Mouse (Mus musculus): ENCODE measurements around the gene Gm29609. TPM values are rescaled to one million over a fixed set of nuclear protein-coding genes. Genes with fewer than 3 reads are reported as not detected.

The Gm29609 gene
- polyA plus RNA-seq, 1 experiment = 3.6 TPM

DNA sequence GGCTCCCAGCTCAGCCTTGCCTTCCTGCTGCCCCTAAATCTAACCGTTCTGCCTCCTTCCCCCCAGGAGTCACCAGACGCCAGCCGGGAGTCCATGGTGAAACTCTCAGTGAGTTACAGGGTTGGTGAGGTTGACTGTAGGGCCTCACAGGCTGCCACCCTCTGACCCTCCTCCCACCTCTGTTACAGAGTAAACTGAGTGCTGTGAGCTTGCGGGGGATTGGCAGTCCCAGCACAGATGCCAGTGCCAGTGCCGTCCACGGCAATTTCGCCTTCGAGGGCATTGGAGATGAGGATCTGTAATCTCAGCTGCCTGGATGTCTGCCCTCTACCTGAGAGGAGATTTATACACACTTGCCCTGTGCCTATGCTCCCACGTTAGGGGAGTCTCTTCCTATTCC lies 18.5 kb upstream of the Gm29609 start:
- no peak for DNase-seq (ENCODE audit: low read depth)

DNA sequence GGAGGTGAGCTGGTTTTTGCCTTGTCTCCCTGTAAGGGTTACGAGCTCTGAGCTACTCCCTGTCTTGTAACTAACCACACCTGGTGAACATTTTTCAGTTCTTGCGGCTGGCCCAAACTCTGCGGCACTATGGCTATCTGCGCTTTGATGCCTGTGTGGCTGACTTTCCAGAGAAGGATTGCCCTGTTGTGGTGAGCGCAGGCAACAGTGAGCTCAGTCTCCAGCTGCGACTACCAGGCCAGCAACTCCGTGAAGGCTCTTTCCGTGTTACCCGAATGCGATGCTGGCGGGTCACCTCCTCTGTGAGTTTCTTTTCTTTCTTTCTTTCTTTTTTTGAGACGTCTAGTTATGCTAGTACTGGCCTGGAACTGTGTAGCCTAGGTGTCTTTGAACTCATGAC lies 17.4 kb upstream of the Gm29609 start:
- no peak for DNase-seq (ENCODE audit: low read depth)

DNA sequence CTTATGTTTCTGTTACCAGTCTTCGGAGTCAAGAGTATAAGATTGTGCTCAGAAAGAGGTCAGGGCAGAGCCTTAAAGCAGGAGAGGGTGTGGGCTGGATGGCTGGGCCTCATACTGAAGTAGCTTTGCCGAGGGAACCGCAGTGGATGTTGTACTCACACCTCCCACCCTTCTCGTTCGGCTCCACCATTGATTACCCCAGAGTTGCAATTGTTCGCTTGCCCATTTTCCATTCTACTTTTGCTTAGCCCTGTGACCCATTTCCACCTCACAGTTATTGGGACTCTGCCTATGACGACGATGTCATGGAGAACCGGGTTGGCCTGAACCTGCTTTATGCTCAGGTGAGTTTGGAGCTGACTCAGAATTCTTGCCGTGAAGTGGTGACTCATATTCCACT lies 16.5 kb upstream of the Gm29609 start:
- DNase-seq (ENCODE audit: low read depth) = no peak

DNA sequence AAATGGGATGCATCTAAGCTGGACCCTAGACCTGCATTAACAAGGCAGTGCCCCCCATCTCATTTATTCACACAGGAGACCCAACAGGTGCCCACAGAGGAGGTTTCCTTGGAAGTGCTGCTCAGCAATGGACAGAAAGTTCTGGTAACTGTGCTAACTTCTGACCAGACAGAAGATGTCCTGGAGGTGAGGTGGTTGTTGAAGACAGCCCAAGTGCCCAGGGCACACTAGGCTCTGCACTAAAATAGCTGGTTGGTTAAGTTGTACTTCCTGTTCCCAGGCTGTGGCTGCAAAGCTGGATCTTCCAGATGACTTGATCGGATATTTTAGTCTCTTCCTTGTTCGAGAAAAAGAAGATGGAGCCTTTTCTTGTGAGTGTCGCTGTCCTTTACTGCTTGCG lies 16.0 kb upstream of the Gm29609 start:
- no peak for DNase-seq (ENCODE audit: low read depth)

DNA sequence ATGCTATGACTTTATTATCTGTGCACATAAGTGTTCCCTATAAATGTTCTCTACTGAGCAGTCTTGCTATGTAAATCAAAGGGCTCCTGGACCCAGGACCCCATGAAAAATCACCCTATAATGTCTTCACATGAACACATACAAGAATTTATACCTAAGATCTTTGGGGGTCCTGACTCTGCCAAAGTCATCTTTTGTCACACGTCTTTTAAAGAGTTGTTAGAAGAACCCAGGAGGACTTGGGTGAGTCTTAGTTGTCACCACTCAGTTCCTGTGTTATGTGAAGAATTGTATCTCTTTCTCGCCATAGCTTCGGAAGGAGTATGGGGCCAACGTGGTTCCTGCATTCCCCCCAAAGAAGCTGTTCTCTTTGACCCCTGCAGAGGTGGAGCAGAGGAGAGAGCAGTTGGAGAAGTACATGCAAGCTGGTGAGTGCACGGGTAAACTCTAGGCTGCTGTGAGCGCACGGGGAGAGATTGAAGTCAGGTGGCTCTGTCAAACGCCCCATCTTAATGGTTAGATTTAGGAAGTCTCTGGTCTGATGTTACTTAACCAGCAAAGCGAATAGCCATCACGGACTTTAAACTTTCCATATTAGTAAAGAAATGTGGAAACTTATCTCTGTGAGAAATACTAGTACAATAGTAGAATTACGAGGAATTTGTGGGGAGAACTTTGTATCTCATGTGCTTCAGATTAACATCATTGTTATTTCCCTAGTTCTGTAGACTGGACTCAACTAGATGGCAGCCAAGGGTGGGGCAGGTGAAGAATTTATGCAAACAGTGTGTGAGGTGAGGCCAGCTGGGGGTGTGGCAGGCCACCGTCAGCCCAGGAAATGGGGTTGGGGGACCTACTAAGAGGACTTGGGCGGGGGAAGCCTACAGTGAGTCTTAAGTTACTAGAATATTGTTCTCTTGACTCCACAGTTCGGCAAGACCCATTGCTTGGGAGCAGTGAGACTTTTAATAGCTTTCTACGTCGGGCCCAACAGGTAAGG lies 15.1 kb upstream of the Gm29609 start:
- DNase-seq (ENCODE audit: low read depth) = no peak

DNA sequence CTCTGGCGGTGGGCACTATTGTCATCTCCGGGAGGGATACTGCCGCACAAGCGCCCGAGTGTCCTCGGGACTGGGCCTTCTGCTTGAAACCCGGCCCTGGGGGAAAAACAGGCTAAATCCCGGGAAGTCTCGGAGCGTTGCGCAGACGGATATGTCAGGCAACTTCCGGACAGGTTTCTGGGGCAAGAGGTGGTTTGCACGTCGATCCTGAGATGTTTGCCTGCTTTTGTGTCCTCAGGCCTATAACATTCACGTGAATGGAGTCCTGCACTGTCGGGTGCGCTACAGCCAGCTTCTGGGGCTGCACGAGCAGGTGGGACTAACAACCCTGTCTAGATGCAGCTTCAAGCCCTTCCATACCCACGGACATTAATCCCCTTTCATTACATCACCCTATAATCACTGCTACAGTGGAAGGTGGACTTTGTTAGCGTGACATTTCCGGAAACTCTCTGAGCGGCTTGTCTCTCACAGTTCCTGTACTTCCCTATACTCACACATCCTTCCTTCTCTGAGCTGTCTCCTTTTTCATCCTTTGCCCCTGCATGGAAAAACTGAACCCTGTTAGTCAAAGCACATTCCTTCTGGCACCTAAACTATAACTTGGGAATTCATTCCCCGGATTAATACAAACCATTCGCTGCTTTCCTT lies 14.0 kb upstream of the Gm29609 start:
- DNase-seq (ENCODE audit: low read depth) = no peak

DNA sequence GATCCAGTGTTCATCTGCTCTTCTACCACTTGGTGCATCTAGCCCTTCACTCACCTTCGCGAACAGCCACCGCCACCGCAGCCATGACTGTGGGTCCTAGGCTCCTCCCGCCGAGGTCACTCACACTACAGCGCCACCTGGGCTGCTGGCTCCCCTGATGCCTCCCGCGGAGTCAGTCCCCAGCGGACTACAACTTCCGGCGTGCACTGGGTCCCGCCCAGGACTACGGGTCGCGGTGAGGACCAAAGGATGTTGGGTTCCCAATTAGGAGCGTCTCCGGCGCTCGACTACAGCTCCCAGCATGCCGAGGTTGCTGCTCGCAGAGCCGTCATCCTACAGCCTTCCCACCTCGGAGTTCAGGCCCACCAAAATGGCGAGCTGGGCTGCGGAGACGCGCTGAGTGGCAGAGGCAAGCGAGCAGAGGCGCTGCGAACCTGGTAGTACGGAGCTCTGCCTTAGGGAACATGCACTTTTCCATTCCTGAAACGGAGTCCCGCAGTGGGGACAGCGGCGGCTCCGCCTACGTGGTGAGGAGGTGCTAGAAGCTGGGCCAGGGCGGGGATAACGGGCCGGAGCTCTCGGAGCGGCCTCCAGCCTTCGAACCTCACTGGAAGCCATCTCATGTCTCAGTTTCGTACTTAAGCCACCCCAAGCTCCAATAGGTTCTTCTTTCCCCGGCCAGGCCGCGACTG lies 13.4 kb upstream of the Gm29609 start, which contains the start of the genes Snx17 and Eif2b4:
Snx17 (plus strand) TSS at position 289 of the 692 bp plus-strand sequence.
Eif2b4 (minus strand) TSS at position 492 of the 692 bp plus-strand sequence.
- DNase-seq (ENCODE audit: low read depth) = peak; percentile 92

DNA sequence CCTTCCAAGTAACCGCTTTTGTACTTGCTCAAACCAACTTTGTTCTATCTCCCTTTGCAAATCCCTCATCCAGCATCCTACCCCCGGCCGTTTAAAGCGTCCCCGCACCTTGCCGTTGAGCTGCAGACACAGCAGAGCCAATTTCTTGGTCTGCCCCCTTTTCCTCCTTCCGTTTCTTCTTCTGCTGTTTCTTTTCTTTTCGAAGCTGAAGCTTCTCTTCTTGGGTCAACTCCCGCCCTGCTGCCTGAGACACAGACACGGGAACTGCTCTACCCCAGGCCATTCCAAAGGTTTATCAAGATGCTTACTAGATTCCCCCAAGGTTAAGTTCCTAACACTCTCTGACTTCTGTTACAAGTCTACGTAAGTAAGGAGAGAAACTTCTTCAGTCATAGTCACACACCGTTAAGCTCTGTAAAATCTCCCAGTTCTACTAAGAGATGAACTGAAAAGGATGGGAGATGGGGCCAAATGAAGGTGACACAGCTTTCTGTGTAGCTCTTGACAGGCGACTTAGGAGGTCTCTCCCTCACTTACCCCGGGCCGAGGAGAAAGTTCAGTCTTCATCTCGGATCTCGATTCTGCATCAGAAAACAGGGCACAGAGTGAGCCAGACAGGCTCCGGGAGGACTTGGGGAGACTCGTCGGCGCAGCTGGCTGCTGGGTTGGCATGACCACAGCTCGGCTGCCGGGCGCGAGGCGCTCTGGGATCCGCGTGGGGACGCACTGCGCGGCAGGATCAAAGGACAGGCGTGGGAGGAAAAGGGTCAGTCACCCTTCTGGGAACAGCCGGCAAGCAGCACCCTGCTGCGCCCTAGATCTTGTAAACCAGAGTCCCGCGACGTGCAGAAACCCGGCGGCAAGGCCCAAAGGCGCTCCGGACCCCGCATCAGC lies 12.6 kb upstream of the Gm29609 start:
- DNase-seq (ENCODE audit: low read depth) = no peak

DNA sequence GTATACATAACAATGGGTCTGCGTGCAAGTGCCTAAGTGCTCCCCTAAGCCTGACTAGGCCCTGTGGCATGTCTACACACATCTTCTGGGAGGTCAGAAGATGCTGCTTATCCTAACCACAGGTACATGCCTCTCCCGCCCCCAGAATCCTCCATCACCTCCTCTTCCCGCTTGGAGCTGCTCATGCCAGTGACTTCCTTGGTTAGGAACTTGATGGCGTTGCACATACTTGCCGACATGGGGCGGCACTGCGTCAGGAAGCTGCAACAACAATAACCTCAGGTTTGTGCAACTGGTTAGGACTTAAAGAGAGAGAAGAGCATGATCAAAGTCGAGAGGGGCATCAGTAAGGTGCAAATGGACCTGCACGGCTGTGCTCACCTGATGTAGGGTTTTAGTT lies 10.5 kb upstream of the Gm29609 start:
- no peak for DNase-seq (ENCODE audit: low read depth)

DNA sequence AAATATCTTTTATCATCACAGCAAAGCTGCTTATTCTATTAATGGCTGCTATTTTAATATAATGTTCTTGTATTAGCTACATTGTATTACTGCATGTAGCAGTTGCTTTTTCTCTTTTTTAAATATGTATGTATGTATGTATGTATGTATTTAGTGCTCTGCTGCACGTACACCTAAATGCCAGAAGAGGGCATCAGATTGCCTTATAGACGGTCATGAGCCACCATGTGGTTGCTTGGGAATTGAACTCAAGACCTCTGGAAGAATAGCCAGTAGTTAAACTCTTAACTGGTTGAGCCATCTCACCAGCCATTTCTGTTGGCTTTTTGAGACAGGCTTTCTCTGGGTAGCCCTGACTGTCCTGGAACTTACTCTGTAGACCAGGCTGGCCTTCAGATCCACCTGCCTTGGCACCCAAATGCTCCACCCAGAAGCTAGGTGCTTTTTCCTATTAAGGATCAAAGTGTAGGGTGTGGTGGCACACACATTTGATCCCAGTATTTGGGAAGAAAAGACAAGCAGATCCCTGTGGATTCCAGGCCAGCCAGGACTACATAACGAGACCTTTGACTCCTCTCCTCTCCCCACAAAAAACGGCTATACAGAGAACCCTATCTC lies 8.6 kb upstream of the Gm29609 start:
- DNase-seq (ENCODE audit: low read depth) = no peak

DNA sequence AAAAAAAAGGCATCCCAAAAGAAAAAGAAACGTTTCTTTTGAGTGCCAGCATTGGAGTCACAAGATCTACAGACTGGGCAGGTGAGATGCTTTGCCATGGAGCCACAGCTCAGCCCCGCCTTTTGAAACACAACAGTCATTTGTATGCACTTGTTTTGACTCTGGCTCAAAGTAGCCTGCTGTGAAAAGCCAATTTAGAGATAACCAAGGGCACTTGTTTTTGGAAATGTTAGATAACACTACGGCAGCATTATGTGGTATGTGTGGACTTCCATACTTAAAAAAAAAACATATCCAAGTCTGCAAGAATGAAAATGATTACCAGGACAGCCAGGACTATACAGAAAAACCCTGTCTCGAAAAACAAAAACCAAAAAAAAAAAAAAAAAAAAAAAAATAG lies 4.0 kb upstream of the Gm29609 start:
- no peak for DNase-seq (ENCODE audit: low read depth)

DNA sequence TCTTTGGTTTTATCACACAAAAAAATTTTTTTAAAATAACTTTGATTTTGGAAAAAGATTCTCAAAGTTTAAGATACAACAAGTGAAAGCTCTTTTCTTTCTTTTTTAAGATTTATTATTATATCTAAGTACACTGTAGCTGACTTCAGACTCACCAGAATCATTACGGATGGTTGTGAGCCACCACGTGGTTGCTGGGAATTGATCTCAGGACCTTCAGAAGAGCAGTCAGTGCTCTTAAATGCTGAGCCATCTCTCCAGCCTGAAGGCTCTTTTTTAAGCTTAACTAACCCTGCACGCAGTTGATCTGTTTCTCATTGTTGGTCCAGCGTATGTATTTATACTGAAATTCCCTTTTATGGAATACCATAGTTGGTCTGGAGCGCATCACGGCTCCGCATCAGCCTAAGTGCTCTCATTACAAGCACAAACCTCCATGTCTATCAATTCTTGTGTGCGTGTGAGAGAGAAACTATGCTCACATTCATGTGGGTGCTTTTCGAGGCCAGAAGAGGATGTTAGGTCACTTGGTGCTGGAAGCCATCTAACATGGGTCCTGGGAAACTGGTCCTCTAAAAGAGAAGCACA lies 1.6 kb upstream of the Gm29609 start:
- DNase-seq (ENCODE audit: low read depth) = no peak

DNA sequence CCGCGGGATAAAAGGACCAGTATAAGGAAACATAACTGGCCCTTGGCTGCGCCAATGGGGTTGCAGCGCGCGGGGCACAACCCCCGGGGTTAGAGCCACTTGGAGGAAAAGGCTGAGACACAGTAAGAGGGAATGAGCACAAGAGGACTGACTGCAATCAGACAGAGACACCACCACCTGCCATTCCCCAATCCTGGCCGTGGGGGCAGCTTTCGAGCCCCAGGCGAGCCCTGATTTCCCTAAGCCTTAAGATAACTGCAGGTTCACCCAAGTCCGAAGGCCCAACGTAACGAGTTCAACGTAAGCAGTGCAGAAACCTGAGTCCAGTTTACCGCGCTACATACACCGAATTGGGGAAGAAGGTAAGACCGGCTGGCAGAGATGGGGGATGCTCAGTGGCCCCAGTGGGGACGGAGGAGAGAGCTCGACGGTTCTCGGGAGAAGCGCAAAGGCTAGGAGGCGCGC lies 378 bp downstream of the Gm29609 start:
- DNase-seq (ENCODE audit: low read depth) = no peak

DNA sequence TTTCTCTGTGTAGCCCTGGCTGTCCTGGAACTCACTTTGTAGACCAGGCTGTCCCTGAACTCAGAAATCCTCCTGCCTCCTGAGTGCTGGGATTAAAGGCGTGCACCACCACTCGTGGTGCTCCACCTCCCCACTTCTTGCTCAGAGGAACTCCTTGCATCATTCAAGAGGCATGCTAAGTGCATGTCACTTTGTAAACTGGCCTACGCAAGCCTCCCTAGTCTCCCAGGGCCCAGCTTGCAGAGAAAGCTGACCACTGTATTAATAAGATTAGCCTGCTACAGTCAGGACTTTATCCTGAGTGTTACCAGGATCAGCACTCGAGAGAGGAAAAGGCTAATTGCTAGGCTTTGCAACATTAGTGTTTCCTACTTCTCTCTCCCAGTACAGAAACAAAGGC lies 11.1 kb downstream of the Gm29609 start:
- no peak for DNase-seq (ENCODE audit: low read depth)

DNA sequence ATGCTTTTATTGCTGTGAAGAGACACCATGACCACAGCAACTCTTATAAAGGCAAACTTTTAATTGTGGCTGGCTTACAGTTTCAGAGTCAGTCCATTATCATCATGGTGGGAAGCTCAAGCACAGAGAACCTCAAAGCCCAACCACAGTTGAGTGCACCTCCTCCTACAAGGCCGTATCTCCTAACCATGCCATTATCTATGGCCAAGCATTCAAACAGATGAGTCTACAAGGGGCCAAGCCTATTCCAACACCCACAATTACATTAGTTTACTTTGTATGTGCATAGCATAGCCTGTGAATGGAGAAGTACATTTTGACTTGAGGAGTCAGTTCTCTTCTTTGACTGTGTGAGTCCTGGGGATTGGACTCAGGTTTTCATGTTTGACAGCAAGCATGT lies 14.8 kb downstream of the Gm29609 start:
- DNase-seq (ENCODE audit: low read depth) = no peak

DNA sequence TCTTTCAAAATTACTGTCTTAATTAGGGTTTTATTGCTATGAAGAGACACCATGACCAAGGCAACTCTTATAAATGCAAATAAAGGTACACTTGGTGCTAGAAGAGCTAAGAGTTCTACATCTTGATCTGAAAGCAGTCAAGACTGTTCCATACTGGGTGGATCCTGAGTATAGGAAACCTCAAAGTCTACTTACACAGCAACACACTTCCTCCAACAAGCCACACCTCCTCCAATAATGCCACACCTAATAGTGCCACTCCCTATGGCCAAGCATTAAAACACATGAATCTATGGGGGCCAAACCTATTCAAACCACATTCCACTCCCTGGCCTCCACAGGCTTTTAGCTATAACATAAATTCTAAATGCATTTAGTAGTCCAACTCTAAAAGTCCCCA lies 17.2 kb downstream of the Gm29609 start:
- no peak for DNase-seq (ENCODE audit: low read depth)

DNA sequence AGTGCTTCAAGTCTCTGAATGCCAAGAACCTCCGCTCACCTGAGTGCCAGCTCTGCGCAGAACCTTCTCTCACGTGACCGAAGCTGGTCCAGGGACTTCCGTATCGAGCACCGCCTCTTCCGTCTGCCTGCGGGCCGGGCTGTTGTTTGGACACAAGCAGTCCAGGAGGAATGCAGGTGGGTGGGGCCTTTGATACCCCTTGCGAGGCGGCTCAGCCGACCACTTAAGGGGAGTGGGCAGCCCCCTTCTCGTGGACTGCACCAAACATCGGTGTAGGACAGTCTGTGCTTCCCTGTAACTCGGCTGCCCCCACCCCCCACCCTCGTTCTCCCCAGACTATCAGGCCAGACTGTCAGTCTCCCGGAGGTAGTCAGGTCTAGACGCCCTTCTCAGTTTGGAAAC lies 25.6 kb downstream of the Gm29609 start, which contains the start of gene Mpv17:
Mpv17 (minus strand) TSS at position 100 of the 402 bp plus-strand sequence.
- peak; percentile 75 for DNase-seq (ENCODE audit: low read depth)

DNA sequence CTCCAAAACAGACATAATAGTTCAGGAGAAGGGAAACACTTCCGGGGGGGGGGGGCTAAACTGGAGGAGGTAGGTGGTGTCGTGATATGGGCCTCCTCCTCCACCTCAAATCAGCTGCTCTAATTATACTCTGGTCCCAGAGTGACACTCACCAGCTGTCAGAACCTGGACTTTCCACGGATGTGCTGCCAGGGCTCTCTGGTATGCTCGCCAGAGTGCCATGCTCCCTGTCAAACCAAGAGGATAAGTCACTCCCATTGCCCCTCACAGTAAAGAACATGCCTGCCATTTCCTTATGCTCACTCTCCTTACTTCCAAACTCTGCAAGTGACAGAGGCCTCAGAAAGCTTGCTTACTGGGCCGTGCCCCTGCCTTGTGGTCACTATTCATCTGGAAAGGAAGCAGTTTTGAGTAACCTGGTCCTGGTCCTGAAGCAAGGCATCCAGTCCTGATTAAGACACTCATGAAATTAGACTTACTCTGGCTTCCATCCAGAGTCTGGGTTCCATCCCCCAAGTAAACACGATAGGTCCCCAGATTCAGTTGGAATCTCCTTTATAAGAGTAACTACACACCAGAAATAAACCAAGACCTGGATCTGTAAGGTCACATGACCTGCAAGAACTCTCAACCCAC lies 26.1 kb downstream of the Gm29609 start:
- no peak for DNase-seq (ENCODE audit: low read depth)

DNA sequence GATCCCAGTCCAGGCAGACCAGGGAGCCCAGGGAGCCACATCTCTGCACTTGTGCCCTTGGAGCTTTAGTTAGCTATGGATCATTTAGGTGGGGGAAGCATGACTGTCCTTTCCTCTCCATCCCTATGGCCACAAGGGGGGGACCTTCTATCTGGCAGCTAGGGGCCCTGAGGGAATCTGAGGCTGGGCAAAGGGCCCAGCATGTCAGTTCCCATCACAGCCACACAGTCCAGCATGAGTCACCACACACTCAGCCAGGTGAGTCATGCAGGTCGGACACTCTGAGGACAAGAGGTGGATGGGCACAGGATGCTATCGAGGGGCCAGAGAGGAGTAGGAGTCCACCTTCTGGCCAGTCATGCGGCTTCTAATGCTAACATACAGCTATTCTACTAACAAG lies 28.0 kb downstream of the Gm29609 start:
- no peak for DNase-seq (ENCODE audit: low read depth)

DNA sequence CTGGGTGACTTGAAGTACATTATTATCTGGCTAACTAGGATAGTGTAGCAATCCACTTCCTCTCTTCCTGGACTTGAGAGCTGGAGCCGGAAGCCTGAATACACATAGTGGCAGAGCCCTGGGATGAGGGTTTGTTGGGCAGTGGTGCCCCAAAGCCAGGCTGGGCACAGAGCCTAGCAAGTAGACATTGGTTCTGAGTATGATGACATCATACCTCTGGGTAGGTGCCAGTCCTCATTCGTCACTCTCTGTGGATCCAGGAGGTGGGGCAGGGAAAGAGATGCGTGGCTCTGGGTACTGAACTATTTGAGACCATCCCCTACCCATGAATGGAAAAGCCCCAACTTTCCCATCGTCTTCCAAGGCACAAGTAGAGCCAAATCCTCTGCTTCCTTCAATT lies 29.9 kb downstream of the Gm29609 start:
- no peak for DNase-seq (ENCODE audit: low read depth)

All from gonadal fat pad, adult 2 months (tissue).